Mouse (Mus musculus): ENCODE data around the gene Fbln1. TPM values are rescaled to one million over a fixed set of nuclear protein-coding genes. Genes with fewer than 3 reads are reported as not detected.

Fbln1 gene
- polyA plus RNA-seq, 1 experiment, result 48.1 TPM

DNA sequence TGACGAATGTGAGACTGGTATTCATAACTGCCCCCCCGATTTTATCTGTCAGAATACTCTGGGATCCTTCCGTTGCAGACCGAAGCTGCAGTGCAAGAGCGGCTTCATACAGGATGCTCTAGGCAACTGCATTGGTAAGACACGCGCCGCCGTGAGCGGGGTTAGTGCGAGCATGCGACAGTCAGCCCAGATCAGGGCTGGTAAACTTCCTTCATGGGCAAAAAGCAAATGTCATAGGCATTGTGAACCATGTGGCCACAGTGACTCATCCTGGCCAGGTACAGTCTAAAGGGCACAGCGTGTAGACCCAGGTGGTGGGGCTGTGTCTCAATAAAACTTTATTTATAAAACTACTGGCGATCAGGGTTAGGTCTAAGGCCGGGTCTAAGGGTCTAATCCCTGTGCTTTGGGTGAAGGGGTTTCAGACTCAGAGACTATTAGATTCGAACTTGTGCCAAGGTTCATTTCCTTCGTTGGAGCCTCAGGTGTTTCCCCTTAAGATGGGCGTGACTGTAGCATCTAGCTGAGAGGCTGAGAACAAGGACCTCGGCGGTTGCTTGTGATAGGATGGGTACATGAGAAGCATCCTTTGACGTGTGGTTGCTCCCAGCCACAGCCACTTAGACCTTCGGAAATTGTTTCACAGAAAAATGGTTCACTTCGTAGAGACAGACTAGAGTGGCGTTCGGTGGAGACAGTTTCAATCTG is 26.9 kb downstream of the Fbln1 start:
- H3K36me3 ChIP-seq (ENCODE audit: control insufficient read depth, insufficient read depth, low read length, poor library complexity, severe bottlenecking), result peaks cover 2% of the 10 kb centered on the region; the same call in 1 of the 2 replicates
- H3K27me3 ChIP-seq (ENCODE audit: control insufficient read depth, insufficient read depth, low read length, poor library complexity, severe bottlenecking), result no peaks in the 10 kb centered on the region
- peak overlapping the region; percentile 14; the same call in 1 of the 2 replicates for H3K27ac ChIP-seq (ENCODE audit: insufficient read depth, low read length)
- H3K9me3 ChIP-seq (replicated peaks; ENCODE audit: control insufficient read depth, insufficient read depth, low read length, poor library complexity, severe bottlenecking), result no peaks in the 10 kb centered on the region
- H3K9ac ChIP-seq (ENCODE audit: low read depth, poor library complexity, severe bottlenecking), result no peak overlapping the region
- no peak overlapping the region for H3K4me3 ChIP-seq (ENCODE audit: low read depth, low read length)
- no peak for TF ChIP-seq EP300 (IDR thresholded peaks at IDR 0.05; ENCODE audit: insufficient read depth, low read depth, low read length)
- no peak for TF ChIP-seq CTCF (IDR thresholded peaks at IDR 0.05; ENCODE audit: low read depth, low read length)
- no peak for TF ChIP-seq POLR2A (IDR thresholded peaks at IDR 0.05; ENCODE audit: insufficient read depth, low read length)
- peaks cover 5% of the 10 kb centered on the region for H3K4me1 ChIP-seq (ENCODE audit: control insufficient read depth, insufficient read depth, low read length)

- Histone ChIP-seq H3K9ac (ENCODE audit: low read depth, poor library complexity, severe bottlenecking) (no peak overlapping the region), H3K27ac (ENCODE audit: insufficient read depth, low read length) (peak overlapping the region; percentile 83), H3K4me3 (ENCODE audit: low read depth, low read length) (no peak overlapping the region), H3K9me3 (replicated peaks; ENCODE audit: control insufficient read depth, insufficient read depth, low read length, poor library complexity, severe bottlenecking) (no peaks in the 10 kb centered on the region), H3K4me1 (ENCODE audit: control insufficient read depth, insufficient read depth, low read length) (peaks cover 5% of the 10 kb centered on the region), H3K27me3 (ENCODE audit: control insufficient read depth, insufficient read depth, low read length, poor library complexity, severe bottlenecking) (no peaks in the 10 kb centered on the region), H3K36me3 (ENCODE audit: control insufficient read depth, insufficient read depth, low read length, poor library complexity, severe bottlenecking) (peaks cover 7% of the 10 kb centered on the region; the same call in 1 of the 2 replicates)
- no peak for TF ChIP-seq POLR2A (IDR thresholded peaks at IDR 0.05; ENCODE audit: insufficient read depth, low read length)
- TF ChIP-seq CTCF (IDR thresholded peaks at IDR 0.05; ENCODE audit: low read depth, low read length), result no peak
- TF ChIP-seq EP300 (IDR thresholded peaks at IDR 0.05; ENCODE audit: insufficient read depth, low read depth, low read length), result peak; percentile 63; the same call in 1 of the 2 replicates
Observed at GRCm38 (mm10) chr15:85233251-85233611, 27.5 kb downstream of the Fbln1 start.

GRCm38 (mm10) chr15:85233690-85234089 is 27.9 kb downstream of the Fbln1 start:
- no peak overlapping the region for H3K9ac ChIP-seq (ENCODE audit: low read depth, poor library complexity, severe bottlenecking)
- no peaks in the 10 kb centered on the region for H3K27me3 ChIP-seq (ENCODE audit: control insufficient read depth, insufficient read depth, low read length, poor library complexity, severe bottlenecking)
- no peak overlapping the region for H3K4me3 ChIP-seq (ENCODE audit: low read depth, low read length)
- H3K36me3 ChIP-seq (ENCODE audit: control insufficient read depth, insufficient read depth, low read length, poor library complexity, severe bottlenecking), result peaks cover 7% of the 10 kb centered on the region; the same call in 1 of the 2 replicates
- H3K27ac ChIP-seq (ENCODE audit: insufficient read depth, low read length), result peak overlapping the region; percentile 83
- H3K9me3 ChIP-seq (replicated peaks; ENCODE audit: control insufficient read depth, insufficient read depth, low read length, poor library complexity, severe bottlenecking), result no peaks in the 10 kb centered on the region
- peaks cover 5% of the 10 kb centered on the region for H3K4me1 ChIP-seq (ENCODE audit: control insufficient read depth, insufficient read depth, low read length)
- TF ChIP-seq POLR2A (IDR thresholded peaks at IDR 0.05; ENCODE audit: insufficient read depth, low read length) (no peak), EP300 (IDR thresholded peaks at IDR 0.05; ENCODE audit: insufficient read depth, low read depth, low read length) (no peak), CTCF (IDR thresholded peaks at IDR 0.05; ENCODE audit: low read depth, low read length) (no peak)

DNA sequence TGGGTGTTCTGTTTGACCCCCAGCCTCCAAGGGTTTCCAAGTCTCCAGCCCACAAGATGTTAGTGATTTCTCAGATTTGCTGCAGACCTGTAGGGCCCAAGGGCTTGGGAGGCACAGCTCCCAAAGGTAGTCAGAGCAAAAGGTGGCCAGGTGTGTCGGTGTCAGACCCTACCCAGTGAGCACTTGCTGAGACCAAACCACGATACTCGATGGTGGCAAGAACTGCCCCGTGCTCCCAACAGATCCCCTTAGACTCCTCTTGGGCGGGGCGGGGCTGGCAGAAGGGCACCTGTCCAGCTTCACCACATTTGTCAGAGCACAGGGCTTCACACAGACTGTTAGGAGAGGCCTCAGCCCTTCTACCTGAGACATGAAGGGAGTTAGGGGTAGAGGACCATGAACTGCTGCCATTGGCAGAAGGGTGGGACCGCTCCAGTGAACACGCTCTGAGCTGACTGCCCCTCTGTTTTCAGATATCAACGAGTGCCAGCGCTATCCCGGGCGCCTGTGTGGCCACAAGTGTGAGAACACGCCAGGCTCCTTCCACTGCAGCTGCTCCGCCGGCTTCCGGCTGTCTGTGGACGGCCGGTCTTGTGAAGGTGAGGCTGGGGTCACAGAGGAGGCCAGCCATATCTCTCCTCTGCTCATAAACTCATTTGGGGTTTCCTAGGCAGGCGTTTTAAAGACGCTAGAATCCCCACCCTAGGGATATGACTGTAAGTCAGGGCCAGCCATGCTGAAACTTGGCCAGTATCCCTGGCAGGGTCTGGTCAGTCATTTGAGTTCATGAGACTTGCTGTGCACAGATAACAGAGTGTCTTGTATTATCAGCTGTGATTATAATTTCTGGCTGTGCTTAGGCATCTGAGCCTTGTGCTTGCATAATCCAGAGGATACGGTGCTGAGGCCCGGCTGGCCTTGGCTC is 33.3 kb downstream of the Fbln1 start:
- H3K9me3 ChIP-seq (replicated peaks; ENCODE audit: control insufficient read depth, insufficient read depth, low read length, poor library complexity, severe bottlenecking), result no peaks in the 10 kb centered on the region
- TF ChIP-seq EP300 (IDR thresholded peaks at IDR 0.05; ENCODE audit: insufficient read depth, low read depth, low read length) (no peak), CTCF (IDR thresholded peaks at IDR 0.05; ENCODE audit: low read depth, low read length) (no peak), POLR2A (IDR thresholded peaks at IDR 0.05; ENCODE audit: insufficient read depth, low read length) (no peak)
- no peaks in the 10 kb centered on the region for H3K27me3 ChIP-seq (ENCODE audit: control insufficient read depth, insufficient read depth, low read length, poor library complexity, severe bottlenecking)
- H3K36me3 ChIP-seq (ENCODE audit: control insufficient read depth, insufficient read depth, low read length, poor library complexity, severe bottlenecking), result peaks cover 7% of the 10 kb centered on the region; the same call in 1 of the 2 replicates
- no peak overlapping the region for H3K27ac ChIP-seq (ENCODE audit: insufficient read depth, low read length)
- no peaks in the 10 kb centered on the region for H3K4me1 ChIP-seq (ENCODE audit: control insufficient read depth, insufficient read depth, low read length)
- no peak overlapping the region for H3K4me3 ChIP-seq (ENCODE audit: low read depth, low read length)
- no peak overlapping the region for H3K9ac ChIP-seq (ENCODE audit: low read depth, poor library complexity, severe bottlenecking)

DNA sequence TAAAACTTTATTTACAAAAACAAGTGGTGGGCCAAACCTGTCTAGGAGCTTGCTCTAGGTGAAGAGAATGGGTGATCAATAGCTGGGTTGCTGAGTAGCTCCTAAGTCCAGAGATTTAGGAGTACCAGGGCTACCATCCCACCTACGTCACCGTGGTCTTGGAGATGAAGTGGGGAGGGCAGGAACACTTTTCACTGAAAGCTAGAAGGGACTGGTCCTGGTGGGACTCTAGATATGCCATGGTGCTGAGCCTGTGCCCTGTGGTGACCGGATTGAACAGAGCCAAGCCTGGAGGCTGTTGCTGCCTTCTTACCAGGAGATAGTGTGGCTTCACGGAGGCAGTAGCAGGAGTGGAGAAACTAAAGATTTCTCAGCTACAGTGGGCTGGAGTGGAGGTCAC is 34.3 kb downstream of the Fbln1 start:
- Histone ChIP-seq H3K9me3 (replicated peaks; ENCODE audit: control insufficient read depth, insufficient read depth, low read length, poor library complexity, severe bottlenecking) (no peaks in the 10 kb centered on the region), H3K36me3 (ENCODE audit: control insufficient read depth, insufficient read depth, low read length, poor library complexity, severe bottlenecking) (peaks cover 7% of the 10 kb centered on the region; the same call in 1 of the 2 replicates), H3K4me1 (ENCODE audit: control insufficient read depth, insufficient read depth, low read length) (no peaks in the 10 kb centered on the region), H3K4me3 (ENCODE audit: low read depth, low read length) (no peak overlapping the region), H3K27me3 (ENCODE audit: control insufficient read depth, insufficient read depth, low read length, poor library complexity, severe bottlenecking) (no peaks in the 10 kb centered on the region), H3K9ac (ENCODE audit: low read depth, poor library complexity, severe bottlenecking) (no peak overlapping the region), H3K27ac (ENCODE audit: insufficient read depth, low read length) (no peak overlapping the region)
- TF ChIP-seq CTCF (IDR thresholded peaks at IDR 0.05; ENCODE audit: low read depth, low read length) (no peak), EP300 (IDR thresholded peaks at IDR 0.05; ENCODE audit: insufficient read depth, low read depth, low read length) (no peak), POLR2A (IDR thresholded peaks at IDR 0.05; ENCODE audit: insufficient read depth, low read length) (no peak)
